Mouse (Mus musculus): Measurements from ENCODE around the gene Idh2.
"Not testable (repeated sequence)": the region's sequence is repeated elsewhere in the genome, so short reads cannot be mapped to it uniquely, and the experiment has no call there.

Idh2 gene

GRCm38 (mm10) chr7:80115224-80115590 lies at the start of gene Idh2:
Gene Idh2, minus strand, starts transcription at chr7:80115392.
- DNase-seq (ENCODE audit: low spot score in 2 of 2) = peak; percentile 71 to 89

GRCm38 (mm10) chr7:80160945-80161306 lies 45.7 kb upstream of the Idh2 start:
- no peak for DNase-seq (ENCODE audit: low spot score in 2 of 2)

- no peak for DNase-seq (ENCODE audit: low spot score in 2 of 2)
Observed at GRCm38 (mm10) chr7:80160293-80160944, 45.2 kb upstream of the Idh2 start.

GRCm38 (mm10) chr7:80158496-80159268 lies 43.5 kb upstream of the Idh2 start:
- DNase-seq (ENCODE audit: low spot score in 2 of 2) = no peak

GRCm38 (mm10) chr7:80156711-80157227 lies 41.6 kb upstream of the Idh2 start:
- peak in 1 of 2 experiments; percentile 11 for DNase-seq (ENCODE audit: low spot score in 2 of 2)

- no peak for DNase-seq (ENCODE audit: low spot score in 2 of 2)
Observed at GRCm38 (mm10) chr7:80154689-80155088, 39.5 kb upstream of the Idh2 start.

- no peak for DNase-seq (ENCODE audit: low spot score in 2 of 2)
Observed at GRCm38 (mm10) chr7:80152756-80153155, 37.6 kb upstream of the Idh2 start.

- no peak for DNase-seq (ENCODE audit: low spot score in 2 of 2)
Observed at GRCm38 (mm10) chr7:80152152-80152551, 37.0 kb upstream of the Idh2 start.

GRCm38 (mm10) chr7:80149356-80149755 lies 34.2 kb upstream of the Idh2 start:
- DNase-seq (ENCODE audit: low spot score in 2 of 2) = peak in 1 of 2 experiments; percentile 45

- no peak for DNase-seq (ENCODE audit: low spot score in 2 of 2)
Observed at GRCm38 (mm10) chr7:80146077-80146476, 30.9 kb upstream of the Idh2 start.

GRCm38 (mm10) chr7:80144695-80145094 lies 29.5 kb upstream of the Idh2 start:
- no peak for DNase-seq (ENCODE audit: low spot score in 2 of 2)

- DNase-seq (ENCODE audit: low spot score in 2 of 2) = peak; percentile 69 to 85
Observed at GRCm38 (mm10) chr7:80143331-80144273, 28.4 kb upstream of the Idh2 start.

- DNase-seq (ENCODE audit: low spot score in 2 of 2) = peak in 1 of 2 experiments; percentile 75
Observed at GRCm38 (mm10) chr7:80140815-80141214, 25.6 kb upstream of the Idh2 start.

- DNase-seq (ENCODE audit: low spot score in 2 of 2) = no peak
Observed at GRCm38 (mm10) chr7:80138375-80138774, 23.2 kb upstream of the Idh2 start.

GRCm38 (mm10) chr7:80135173-80135532 lies 20.0 kb upstream of the Idh2 start:
- DNase-seq (ENCODE audit: low spot score in 2 of 2) = no peak

- DNase-seq (ENCODE audit: low spot score in 2 of 2) = peak; percentile 40 to 66
Observed at GRCm38 (mm10) chr7:80134454-80135172, 19.4 kb upstream of the Idh2 start.

GRCm38 (mm10) chr7:80132541-80132940 lies 17.3 kb upstream of the Idh2 start:
- DNase-seq (ENCODE audit: low spot score in 2 of 2) = no peak

GRCm38 (mm10) chr7:80131315-80131714 lies 16.1 kb upstream of the Idh2 start:
- not testable (repeated sequence) for DNase-seq (ENCODE audit: low spot score in 2 of 2)

GRCm38 (mm10) chr7:80130344-80131055 lies 15.3 kb upstream of the Idh2 start:
- DNase-seq (ENCODE audit: low spot score in 2 of 2) = no peak

- DNase-seq (ENCODE audit: low spot score in 2 of 2) = no peak
Observed at GRCm38 (mm10) chr7:80129278-80129677, 14.1 kb upstream of the Idh2 start.

- no peak for DNase-seq (ENCODE audit: low spot score in 2 of 2)
Observed at GRCm38 (mm10) chr7:80123672-80124071, 8.5 kb upstream of the Idh2 start.
